Mouse (Mus musculus) frontal cortex, postnatal 14 days (tissue): ENCODE data around the gene Cers4.

Experiments
- DNase-seq, 2 experiments: peaks; one replicate each; pipeline ENCODE4 v3.0.0; 2022; ENCODE audit warnings: low spot score in 2 of 2

Cers4 gene

GRCm38 (mm10) chr8:4492851-4493685 is at the start of gene Cers4:
TSS of gene Cers4 (plus strand) at chr8:4493026.
- DNase-seq = peak; percentile 69 to 75

DNA sequence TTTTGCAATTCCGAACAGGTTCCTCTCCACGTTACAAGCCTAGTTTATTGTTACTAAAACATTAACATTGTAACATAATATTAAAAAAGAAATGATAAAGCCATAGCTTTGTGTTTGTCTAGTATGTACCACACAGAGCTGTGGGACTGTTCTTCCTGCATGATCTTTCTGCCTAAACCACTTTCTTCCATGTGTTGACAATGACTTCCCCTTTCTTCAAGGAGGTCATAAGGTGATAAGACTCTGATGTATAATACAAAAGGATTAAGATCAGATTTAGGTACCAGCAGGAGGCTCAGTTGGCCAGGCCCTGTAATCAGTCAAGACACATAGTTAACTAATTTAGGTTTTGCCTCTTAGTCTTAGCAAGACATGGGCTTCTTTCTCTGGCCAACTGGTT is 34.7 kb upstream of the Cers4 start:
- DNase-seq = no peak

GRCm38 (mm10) chr8:4463061-4463460 is 29.8 kb upstream of the Cers4 start:
- DNase-seq = no peak

DNA sequence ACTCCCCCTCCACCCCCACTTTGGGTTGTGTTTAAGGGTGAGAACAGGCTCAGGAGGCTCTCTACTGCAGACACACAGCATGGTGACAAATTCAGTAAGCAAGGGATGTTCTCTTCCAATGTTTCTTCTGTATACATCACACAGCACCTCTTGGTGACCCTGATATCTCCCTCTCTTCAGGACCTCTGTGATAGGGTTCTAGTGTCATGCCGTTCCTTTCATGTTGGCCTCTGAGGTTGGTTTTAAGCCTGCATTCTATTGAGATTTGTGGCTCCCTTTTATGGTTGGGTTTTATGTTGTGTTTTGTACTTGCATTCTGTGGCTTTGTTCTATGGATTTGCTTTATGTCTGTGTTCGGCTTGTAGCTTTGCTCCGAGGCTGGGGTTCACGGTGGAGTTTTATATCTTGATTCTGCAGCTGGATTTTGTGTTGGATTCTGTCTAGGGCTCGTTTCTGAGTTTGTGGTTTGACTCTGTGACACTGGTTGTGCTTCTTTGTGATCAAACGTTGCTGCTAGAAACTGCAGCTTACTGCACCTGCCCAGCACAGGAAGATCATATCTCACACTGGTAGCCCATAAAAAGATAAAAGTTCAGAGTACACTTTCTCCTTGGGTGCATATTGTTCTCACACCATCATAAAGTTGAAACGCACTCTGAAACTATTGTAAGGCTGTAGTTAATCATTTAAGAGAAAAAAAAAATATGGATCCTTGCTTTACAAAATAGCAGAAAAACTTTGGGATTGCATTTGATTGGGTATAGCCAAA is 18.2 kb upstream of the Cers4 start:
- DNase-seq = no peak

GRCm38 (mm10) chr8:4481154-4481553 is 11.7 kb upstream of the Cers4 start:
- DNase-seq = no peak

GRCm38 (mm10) chr8:4481586-4481985 is 11.2 kb upstream of the Cers4 start:
- no peak for DNase-seq

- no peak for DNase-seq
These were observed 10.3 kb upstream of the Cers4 start for GRCm38 (mm10) chr8:4482501-4482900.

DNA sequence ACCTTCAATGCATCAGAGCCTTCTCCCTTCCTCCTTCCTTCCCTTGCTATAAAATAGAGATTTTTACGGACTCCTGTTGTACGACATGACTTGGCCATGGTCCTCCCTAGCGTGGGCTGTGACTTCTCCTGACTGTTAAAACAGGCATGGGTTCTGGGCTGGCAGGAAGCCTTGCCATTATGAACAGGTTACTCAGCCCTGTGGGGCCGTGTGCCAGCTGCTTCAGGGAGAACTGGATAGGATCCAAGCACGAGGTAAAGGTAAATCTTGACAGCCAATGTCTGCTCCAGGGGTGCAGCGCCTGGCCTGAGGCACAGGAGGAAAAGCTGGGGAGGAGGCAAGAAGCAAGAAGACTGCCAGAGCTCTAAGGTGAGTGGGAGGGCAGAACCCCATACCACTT is 9.5 kb upstream of the Cers4 start:
- no peak for DNase-seq

DNA sequence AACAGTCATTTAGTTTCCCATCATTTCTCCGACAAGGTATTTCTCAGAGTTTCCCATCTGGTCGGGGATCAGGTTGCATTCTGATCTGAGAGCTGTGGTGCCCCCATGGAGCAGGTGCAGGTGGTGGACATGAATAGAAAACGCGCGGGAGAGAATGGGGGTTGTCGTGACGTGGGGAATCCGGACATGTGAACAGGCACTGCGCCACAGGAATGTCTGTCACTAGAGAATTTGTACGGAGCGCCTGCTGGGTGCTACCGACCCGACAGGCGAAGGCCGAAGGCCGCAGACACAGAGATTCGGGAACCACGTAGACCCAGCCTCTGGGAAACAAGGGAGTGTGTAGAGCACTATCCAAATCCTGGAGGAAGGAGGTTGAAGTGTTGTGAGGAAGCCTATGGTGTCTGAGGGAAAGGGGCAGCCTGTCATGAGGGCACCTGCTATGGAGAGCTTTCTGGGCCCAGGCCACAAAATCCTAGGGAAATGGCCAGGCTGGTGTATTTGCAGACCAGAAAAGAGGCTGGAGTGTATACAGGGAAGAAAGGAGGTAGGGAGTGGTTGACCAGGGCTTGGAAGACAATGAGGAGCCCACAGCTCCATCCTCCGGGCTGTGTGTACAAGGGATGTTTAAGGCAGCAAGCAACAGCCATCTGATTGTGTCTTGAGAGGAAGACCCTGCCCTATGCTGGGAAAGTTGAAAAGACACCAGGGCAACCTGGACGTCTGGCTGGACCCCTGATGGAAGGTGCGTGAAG is 1.0 kb downstream of the Cers4 start:
- peak; percentile 45 to 55 for DNase-seq

GRCm38 (mm10) chr8:4495976-4496375 is 3.1 kb downstream of the Cers4 start:
- no peak for DNase-seq

DNA sequence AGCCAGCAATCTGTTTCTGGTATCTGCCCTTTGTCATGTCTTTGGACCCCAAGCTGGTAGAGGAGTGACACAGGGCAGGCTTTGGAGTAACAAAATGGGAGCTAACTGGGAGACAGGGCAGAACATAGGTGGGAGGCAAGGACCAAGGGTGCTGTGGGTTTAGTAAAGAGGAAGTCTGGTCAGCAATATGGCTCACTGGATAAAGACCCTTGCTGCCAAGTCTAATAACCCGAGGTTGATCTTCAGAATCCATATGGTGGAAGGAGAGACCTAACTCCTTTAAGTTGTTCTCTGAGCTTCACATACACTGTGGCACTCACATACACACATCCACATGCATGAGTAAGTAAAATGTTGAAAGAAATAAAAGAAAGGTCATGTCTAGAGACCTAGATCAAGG is 4.8 kb downstream of the Cers4 start:
- no peak for DNase-seq

DNA sequence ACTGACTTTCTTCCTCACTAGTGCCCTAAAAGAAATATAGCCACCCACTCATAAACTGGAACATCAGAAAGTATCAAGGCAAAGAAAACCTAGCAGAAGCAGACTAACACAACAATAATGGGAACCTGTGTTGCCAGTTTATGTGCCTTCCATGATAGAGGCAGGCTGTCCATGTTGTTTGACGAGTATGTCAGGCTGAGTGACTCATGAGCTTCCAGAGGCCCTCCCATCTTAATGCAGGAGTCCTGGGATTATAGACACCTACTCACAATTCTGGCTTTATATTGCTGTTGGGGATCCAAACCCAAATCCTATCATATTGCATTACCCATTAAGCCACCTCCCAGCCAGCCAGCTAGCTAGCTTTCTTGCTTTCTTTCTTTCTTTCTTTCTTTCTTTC is 12.5 kb downstream of the Cers4 start:
- DNase-seq = no peak

DNA sequence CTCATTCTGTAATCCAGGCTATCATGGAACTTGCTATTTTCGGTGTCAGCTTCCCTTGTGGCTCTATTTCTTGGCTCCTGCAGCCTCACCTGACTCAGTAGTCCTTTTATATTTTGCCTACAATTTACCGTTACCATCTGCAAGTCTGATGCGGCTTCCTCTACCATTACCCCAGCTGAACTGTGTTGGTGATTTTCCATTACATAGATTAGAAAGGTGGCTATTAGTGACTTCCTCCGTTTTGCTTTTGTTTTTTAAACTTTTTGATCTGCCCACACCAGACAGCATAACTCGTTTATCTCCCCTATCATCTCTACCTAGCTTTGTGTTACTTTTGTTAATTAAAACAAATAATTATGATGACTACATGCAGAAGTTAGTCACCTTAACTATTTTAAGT is 14.7 kb downstream of the Cers4 start:
- DNase-seq = no peak

DNA sequence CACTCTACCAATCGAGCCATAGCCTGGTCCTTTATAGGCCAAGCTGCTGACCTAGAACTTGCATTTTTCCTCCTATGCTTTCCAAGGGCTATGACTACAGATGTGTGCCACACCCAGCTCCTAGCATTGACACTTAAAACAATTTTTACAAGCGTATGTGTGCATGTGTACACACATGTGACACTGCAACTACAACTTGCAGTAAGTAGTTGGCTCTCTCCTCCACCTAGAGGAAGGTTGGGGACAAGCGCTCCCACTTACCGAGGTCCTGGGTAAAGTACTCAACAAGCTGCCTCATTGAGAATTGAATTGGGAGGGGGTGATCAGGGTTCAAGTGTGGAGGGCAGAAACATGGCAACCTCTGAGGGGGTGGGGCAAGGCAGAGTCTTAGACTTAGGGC is 18.0 kb downstream of the Cers4 start:
- DNase-seq = no peak

DNA sequence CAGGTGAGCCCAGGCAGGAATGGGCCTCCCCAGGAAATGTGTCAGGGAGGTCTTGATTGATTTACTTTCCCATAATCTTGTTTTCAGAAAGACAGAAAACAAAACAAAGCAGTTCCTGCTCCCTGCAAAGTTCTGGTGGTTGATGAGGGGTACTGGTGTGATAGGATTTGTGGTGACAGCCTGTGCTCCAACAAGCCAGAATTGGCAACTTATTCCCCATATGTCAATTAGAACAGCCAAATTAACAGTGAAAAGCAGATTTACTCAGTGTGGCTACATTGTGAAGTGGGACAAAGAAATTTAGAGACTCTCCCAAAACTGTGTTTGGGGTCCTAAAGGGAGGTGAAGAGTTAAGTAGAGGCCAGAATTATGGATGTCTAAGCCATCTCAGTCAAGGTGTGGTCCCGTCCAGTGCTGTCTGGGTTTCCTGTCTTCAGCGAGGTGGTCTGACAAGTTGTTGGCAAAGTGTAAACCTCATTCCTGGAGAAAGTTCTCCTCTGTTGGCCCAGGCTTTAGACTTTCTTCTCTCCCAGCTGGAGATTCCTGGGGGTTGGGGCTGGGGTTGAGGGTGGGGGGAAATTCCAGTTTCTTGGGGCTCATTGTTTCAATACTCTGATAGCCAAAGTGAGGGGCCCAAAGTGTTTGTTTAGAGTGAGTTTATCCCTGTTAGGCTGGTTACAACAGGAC is 18.7 kb downstream of the Cers4 start:
- DNase-seq = no peak

GRCm38 (mm10) chr8:4512116-4512495 is 19.3 kb downstream of the Cers4 start:
- no peak for DNase-seq

- DNase-seq = peak in 1 of 2 experiments; percentile 41
These were observed 23.3 kb downstream of the Cers4 start for GRCm38 (mm10) chr8:4516162-4516561.

- no peak for DNase-seq
These were observed 28.6 kb downstream of the Cers4 start for GRCm38 (mm10) chr8:4521472-4521871.

DNA sequence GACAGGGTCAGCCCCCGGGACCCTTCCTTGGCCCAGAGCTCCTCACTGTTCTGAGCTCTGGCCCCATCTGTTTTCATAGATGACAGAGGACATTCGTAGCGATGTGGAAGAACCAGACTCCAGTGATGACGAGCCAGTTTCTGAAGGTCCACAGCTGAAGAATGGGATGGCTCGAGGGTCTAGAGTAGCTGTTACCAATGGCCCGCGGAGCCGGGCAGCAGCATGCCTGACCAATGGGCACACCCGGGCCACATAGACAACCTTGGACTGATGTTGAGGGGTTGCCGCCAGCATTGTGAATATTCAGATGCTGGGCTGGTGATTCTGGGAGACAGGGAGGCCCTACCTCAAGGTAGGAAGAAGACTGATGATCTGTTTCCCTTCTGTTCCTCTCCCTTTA is 30.7 kb downstream of the Cers4 start:
- DNase-seq = no peak
